Mouse (Mus musculus) monocyte, adult 5-6 weeks (primary cell): ENCODE results near the gene Chd9. TPM values are rescaled to one million over a fixed set of nuclear protein-coding genes. Genes with fewer than 3 reads are reported as not detected.
A peak's percentile ranks its signal among the peaks of the same experiment; 100 is the strongest.

ENCODE experiments used
- ATAC-seq: fragments of 153-309, 156-312 bp; replicated peaks from 2 replicates; pipeline ENCODE4 v1.8.0; 2017; ENCODE audit warnings: mild to moderate bottlenecking; ENCODE audit not compliant: low TSS enrichment, insufficient number of reproducible peaks, severe bottlenecking, poor library complexity, low FRiP score
- total RNA-seq: library from RNA; stranded (forward); fragments of 200-1000, 200-491, 200-594 nt; gene quantifications from 3 replicates; pipeline ENCODE4 v1.2.3, GENCODE M21; 2017

Gene Chd9
- total RNA-seq, 1 experiment from 2014 or later, result 73.0 TPM

- peak; percentile 59; the same call in 1 of the 2 replicates for ATAC-seq
Measured at GRCm38 (mm10) chr8:90833628-90834320, 5.6 kb downstream of the Chd9 start.

GRCm38 (mm10) chr8:90834321-90834672 is 6.1 kb downstream of the Chd9 start:
- ATAC-seq, result no peak

- ATAC-seq, result no peak
Measured at GRCm38 (mm10) chr8:90837440-90837839, 9.3 kb downstream of the Chd9 start.

- ATAC-seq, result no peak
Measured at GRCm38 (mm10) chr8:90839725-90840714, 11.9 kb downstream of the Chd9 start.

GRCm38 (mm10) chr8:90841321-90841720 is 13.2 kb downstream of the Chd9 start:
- ATAC-seq, result no peak

- no peak for ATAC-seq
Measured at GRCm38 (mm10) chr8:90843127-90843526, 15.0 kb downstream of the Chd9 start.

- no peak for ATAC-seq
Measured at GRCm38 (mm10) chr8:90844179-90844967, 16.2 kb downstream of the Chd9 start.

GRCm38 (mm10) chr8:90847980-90848379 is 19.8 kb downstream of the Chd9 start:
- ATAC-seq, result no peak

GRCm38 (mm10) chr8:90849462-90850050 is 21.4 kb downstream of the Chd9 start:
- ATAC-seq, result no peak

- no peak for ATAC-seq
Measured at GRCm38 (mm10) chr8:90851544-90851943, 23.4 kb downstream of the Chd9 start.

GRCm38 (mm10) chr8:90853971-90854670 is 26.0 kb downstream of the Chd9 start:
- no peak for ATAC-seq

- no peak for ATAC-seq
Measured at GRCm38 (mm10) chr8:90854671-90855161, 26.6 kb downstream of the Chd9 start.

- no peak for ATAC-seq
Measured at GRCm38 (mm10) chr8:90856171-90856570, 28.0 kb downstream of the Chd9 start.

GRCm38 (mm10) chr8:90856952-90857351 is 28.8 kb downstream of the Chd9 start:
- ATAC-seq, result no peak

- ATAC-seq, result no peak
Measured at GRCm38 (mm10) chr8:90858071-90858470, 29.9 kb downstream of the Chd9 start.

- ATAC-seq, result 0 out of 2 replicates have a peak, but pooled peaks have one; percentile 27
Measured at GRCm38 (mm10) chr8:90861266-90861944, 33.3 kb downstream of the Chd9 start.

- no peak for ATAC-seq
Measured at GRCm38 (mm10) chr8:90862038-90862437, 33.9 kb downstream of the Chd9 start.
